Mouse (Mus musculus) cerebellum, postnatal 36 days (tissue): ENCODE measurements around the gene Cox7c.
"Not testable (repeated sequence)": the region's sequence is repeated elsewhere in the genome, so short reads cannot be mapped to it uniquely, and the experiment has no call there.

Source experiments
- DNase-seq, 2 experiments: peaks; one replicate each; pipeline ENCODE4 v3.0.0; 2021 to 2022; ENCODE audit warnings: mixed read lengths in 2 of 2

Gene Cox7c

GRCm38 (mm10) chr13:86046254-86046951 is at the start of gene Cox7c:
TSS of gene Cox7c (minus strand) at chr13:86046904.
- peak; percentile 82 to 87 for DNase-seq

GRCm38 (mm10) chr13:86068011-86068724 is 21.5 kb upstream of the Cox7c start:
- DNase-seq: no peak

GRCm38 (mm10) chr13:86067508-86067907 is 20.8 kb upstream of the Cox7c start:
- no peak for DNase-seq

GRCm38 (mm10) chr13:86054091-86054490 is 7.4 kb upstream of the Cox7c start:
- not testable (repeated sequence) for DNase-seq

- DNase-seq: no peak
Observed at GRCm38 (mm10) chr13:86004907-86005675, 41.6 kb downstream of the Cox7c start.
